Mouse (Mus musculus): Measurements from ENCODE around the gene Smarce1. TPM values are rescaled to one million over a fixed set of nuclear protein-coding genes. Genes with fewer than 3 reads are reported as not detected.

Smarce1 gene
- total and polyA plus RNA-seq, 2 experiments from 2014 or later, result 94.9 to 170 TPM

DNA sequence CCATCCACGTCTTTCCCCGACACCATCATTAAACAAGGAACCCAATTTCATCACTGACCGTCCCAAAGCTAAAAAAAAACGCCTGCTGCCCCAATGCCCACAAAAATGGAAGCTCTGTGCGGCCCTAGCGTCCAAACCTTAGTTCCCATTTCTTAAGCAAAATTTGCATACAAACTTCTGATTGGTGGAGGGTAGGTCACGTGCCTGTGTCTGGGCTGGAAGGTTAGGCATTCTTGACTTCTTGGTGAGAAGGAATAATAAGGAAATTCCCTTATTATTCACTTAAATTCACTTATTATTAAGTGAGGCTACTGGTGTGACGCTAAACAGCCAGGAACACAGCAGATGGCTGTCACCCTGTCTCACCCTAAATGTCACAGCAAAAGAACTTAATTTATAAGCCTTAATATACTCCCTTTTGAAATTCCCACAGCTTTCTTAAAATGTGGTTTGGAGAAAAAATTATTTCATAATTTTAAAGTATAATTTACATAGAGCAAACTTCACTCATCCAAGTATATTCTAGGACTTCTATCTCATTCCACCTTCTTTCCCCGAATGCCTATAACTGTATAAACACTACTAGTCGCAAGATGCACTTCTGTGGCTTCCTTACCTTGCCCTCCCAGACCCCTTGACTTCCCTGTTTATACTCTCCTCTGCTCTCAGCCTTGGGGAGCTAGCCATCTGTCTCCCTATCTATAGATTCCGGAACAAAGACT is 65.6 kb downstream of the Smarce1 start:
- H3K4me1 ChIP-seq (ENCODE audit: insufficient read depth, low read length), result no peaks in the 10 kb centered on the region
- H3K4me2 ChIP-seq (ENCODE audit: low read depth, low read length, poor library complexity, severe bottlenecking), result no peak overlapping the region
- DNase-seq (ENCODE audit: low spot score) (no peak), ATAC-seq (ENCODE audit: low FRiP score) (no peak)
- H3K27me3 ChIP-seq (ENCODE audit: insufficient read depth, low read length), result no peaks in the 10 kb centered on the region
- H3K9ac ChIP-seq (replicated peaks; ENCODE audit: low read length, poor library complexity, severe bottlenecking), result no peak overlapping the region
- H3K9me3 ChIP-seq (ENCODE audit: low read length), result no peaks in the 10 kb centered on the region
- WGBS, result 73% methylated on average over 11 of the region's 11 CpGs
- H3K27ac ChIP-seq (ENCODE audit: low read depth, low read length), result no peak overlapping the region
- TF ChIP-seq CTCF (IDR thresholded peaks at IDR 0.05), result no peak
- no peak overlapping the region for H3K4me3 ChIP-seq (ENCODE audit: low read depth, low read length)
- no peaks in the 10 kb centered on the region for H3K36me3 ChIP-seq (ENCODE audit: insufficient read depth, low read length)

DNA sequence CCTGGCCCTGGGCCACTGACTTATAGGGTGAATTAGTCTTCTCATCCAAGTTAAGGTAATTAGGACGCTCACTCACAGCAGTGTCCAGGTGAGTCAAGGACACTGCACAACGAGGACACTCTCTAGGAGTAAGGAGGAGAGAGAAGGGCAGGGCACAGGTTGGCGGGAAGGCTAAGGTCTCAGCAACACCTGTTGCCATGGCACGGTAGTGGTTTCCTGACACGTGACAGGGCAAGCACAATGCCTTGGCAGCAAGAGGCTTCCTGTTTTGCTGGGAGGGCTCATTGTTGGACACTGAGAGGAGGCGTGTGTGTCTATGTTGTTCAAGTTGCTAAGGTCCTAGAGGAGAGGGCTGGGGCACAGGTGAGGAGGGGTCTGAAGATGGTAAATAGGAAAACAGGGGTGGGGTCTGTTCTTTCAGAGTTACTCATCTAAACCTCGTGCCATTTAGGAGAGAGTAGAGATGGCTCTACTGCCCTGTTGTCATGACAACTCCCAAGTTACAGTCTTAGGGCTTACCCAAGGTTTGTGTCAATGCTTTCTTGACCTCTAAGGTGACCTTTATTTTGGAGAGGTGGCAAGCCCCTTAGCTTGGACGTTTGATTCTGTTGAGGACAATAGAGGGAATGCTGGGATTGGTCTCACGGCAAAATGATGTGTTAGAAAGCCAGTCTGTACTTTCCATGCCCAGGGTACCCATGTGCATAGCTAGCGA is 67.7 kb downstream of the Smarce1 start:
- no peaks in the 10 kb centered on the region for H3K9me3 ChIP-seq (ENCODE audit: low read length)
- ATAC-seq (ENCODE audit: low FRiP score), result no peak
- 72% methylated on average over 10 of the region's 10 CpGs for WGBS

DNA sequence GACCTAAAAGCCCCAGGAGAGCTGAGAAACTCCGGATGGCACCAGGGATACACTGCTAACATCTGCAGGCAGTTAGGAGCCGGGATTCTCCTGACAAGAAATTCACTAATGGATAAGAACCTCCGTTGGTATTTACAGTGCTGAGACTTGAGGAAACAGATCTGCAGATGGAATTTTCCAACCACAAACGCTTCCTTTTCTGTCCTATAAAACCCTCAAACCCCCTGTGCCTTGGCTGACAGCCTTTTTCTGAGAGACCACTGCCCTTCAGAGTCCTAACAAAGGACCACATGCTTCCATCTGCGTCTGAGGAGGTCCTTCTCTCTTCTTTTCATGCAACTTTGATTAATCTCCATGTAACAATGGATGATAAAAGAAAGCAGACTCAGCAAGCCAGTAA is 69.2 kb downstream of the Smarce1 start:
- Histone ChIP-seq H3K27ac (ENCODE audit: low read depth, low read length) (no peak overlapping the region), H3K4me3 (ENCODE audit: low read depth, low read length) (no peak overlapping the region), H3K27me3 (ENCODE audit: insufficient read depth, low read length) (no peaks in the 10 kb centered on the region), H3K4me1 (ENCODE audit: insufficient read depth, low read length) (no peaks in the 10 kb centered on the region), H3K9ac (replicated peaks; ENCODE audit: low read length, poor library complexity, severe bottlenecking) (no peak overlapping the region), H3K36me3 (ENCODE audit: insufficient read depth, low read length) (no peaks in the 10 kb centered on the region), H3K9me3 (ENCODE audit: low read length) (no peaks in the 10 kb centered on the region), H3K4me2 (ENCODE audit: low read depth, low read length, poor library complexity, severe bottlenecking) (no peak overlapping the region)
- TF ChIP-seq CTCF (IDR thresholded peaks at IDR 0.05), result no peak
- WGBS, result 63% methylated on average over 5 of the region's 5 CpGs
- no peak for ATAC-seq (ENCODE audit: low FRiP score)
- no peak for DNase-seq (ENCODE audit: low spot score)

More for the DNA sequence above, 67.7 kb downstream of the Smarce1 start:
- H3K4me2 ChIP-seq (ENCODE audit: low read depth, low read length, poor library complexity, severe bottlenecking), result no peak overlapping the region
- H3K9ac ChIP-seq (replicated peaks; ENCODE audit: low read length, poor library complexity, severe bottlenecking), result no peak overlapping the region
- H3K27ac ChIP-seq (ENCODE audit: low read depth, low read length), result no peak overlapping the region
- H3K27me3 ChIP-seq (ENCODE audit: insufficient read depth, low read length), result no peaks in the 10 kb centered on the region
- DNase-seq (ENCODE audit: low spot score), result no peak
- H3K4me1 ChIP-seq (ENCODE audit: insufficient read depth, low read length), result no peaks in the 10 kb centered on the region
- H3K36me3 ChIP-seq (ENCODE audit: insufficient read depth, low read length), result no peaks in the 10 kb centered on the region
- no peak overlapping the region for H3K4me3 ChIP-seq (ENCODE audit: low read depth, low read length)
- TF ChIP-seq CTCF (IDR thresholded peaks at IDR 0.05), result no peak

DNA sequence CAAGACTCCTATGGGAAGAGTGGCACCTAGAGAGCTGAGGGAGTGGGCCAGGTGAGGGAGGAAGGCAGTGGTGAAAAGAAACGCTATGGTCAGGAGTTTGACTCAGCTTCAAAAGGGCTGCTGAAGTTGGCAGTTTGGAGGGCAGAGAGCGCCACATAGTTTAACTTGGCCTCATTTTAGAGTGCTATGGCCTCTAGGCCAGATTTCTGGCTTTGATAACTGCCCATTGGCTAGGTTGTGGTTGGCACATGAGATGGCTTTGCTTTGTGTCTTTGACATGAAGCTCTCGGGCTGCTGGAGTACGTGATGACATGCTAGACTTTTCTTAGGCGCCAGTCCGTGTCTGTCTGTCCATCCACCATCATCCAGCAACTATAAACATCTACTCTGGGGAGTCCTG is 70.6 kb downstream of the Smarce1 start:
- no peak overlapping the region for H3K27ac ChIP-seq (ENCODE audit: low read depth, low read length)
- H3K4me1 ChIP-seq (ENCODE audit: insufficient read depth, low read length), result no peaks in the 10 kb centered on the region
- H3K9ac ChIP-seq (replicated peaks; ENCODE audit: low read length, poor library complexity, severe bottlenecking), result no peak overlapping the region
- no peak overlapping the region for H3K4me2 ChIP-seq (ENCODE audit: low read depth, low read length, poor library complexity, severe bottlenecking)
- TF ChIP-seq CTCF (IDR thresholded peaks at IDR 0.05), result no peak
- no peak for DNase-seq (ENCODE audit: low spot score)
- no peaks in the 10 kb centered on the region for H3K9me3 ChIP-seq (ENCODE audit: low read length)
- 90% methylated on average over 6 of the region's 6 CpGs for WGBS
- H3K4me3 ChIP-seq (ENCODE audit: low read depth, low read length), result no peak overlapping the region
- ATAC-seq (ENCODE audit: low FRiP score), result no peak
- H3K36me3 ChIP-seq (ENCODE audit: insufficient read depth, low read length), result no peaks in the 10 kb centered on the region
- H3K27me3 ChIP-seq (ENCODE audit: insufficient read depth, low read length), result no peaks in the 10 kb centered on the region

Other genes with a start within 250 kb of the Smarce1 start
- 3.0 and 5.1 TPM in 2 replicates for gene Gjd3, start 248.0 kb downstream of the Smarce1 start, total RNA-seq (2014; rRNA removed)
- 4.5 and 5.1 TPM in 2 replicates for gene Gjd3, start 248.0 kb downstream of the Smarce1 start, polyA plus RNA-seq (2015; fragmentation: Nextera tagmentation; extraction: Ambion mirVana)
- gene Top2a, start 206.8 kb downstream of the Smarce1 start, total RNA-seq (2014; rRNA removed), result 13.9 and 21.1 TPM in 2 replicates
- 7.4 and 10.0 TPM in 2 replicates for gene Top2a, start 206.8 kb downstream of the Smarce1 start, polyA plus RNA-seq (2015; fragmentation: Nextera tagmentation; extraction: Ambion mirVana)
- 78.8 and 96.7 TPM in 2 replicates for gene Igfbp4, start 189.8 kb downstream of the Smarce1 start, total RNA-seq (2014; rRNA removed)
- gene Igfbp4, start 189.8 kb downstream of the Smarce1 start, polyA plus RNA-seq (2015; fragmentation: Nextera tagmentation; extraction: Ambion mirVana), result 92.4 and 104 TPM in 2 replicates
- gene Tns4, start 141.7 kb downstream of the Smarce1 start, total RNA-seq (2014; rRNA removed), result 0.38 TPM in 2 replicates
- 0.17 and 0.26 TPM in 2 replicates for gene Tns4, start 141.7 kb downstream of the Smarce1 start, polyA plus RNA-seq (2015; fragmentation: Nextera tagmentation; extraction: Ambion mirVana)
- not detected in 2 replicates for gene Ccr7, start 75.9 kb downstream of the Smarce1 start, total RNA-seq (2014; rRNA removed)
- not detected in 2 replicates for gene Ccr7, start 75.9 kb downstream of the Smarce1 start, polyA plus RNA-seq (2015; fragmentation: Nextera tagmentation; extraction: Ambion mirVana)
- 10.6 and 11.6 TPM in 2 replicates for gene Krt222, start 13.1 kb upstream of the Smarce1 start, total RNA-seq (2014; rRNA removed)
- 13.6 and 14.4 TPM in 2 replicates for gene Krt222, start 13.1 kb upstream of the Smarce1 start, polyA plus RNA-seq (2015; fragmentation: Nextera tagmentation; extraction: Ambion mirVana)
- not detected in 2 replicates for gene Krt24, start 54.2 kb upstream of the Smarce1 start, total RNA-seq (2014; rRNA removed)
- gene Krt24, start 54.2 kb upstream of the Smarce1 start, polyA plus RNA-seq (2015; fragmentation: Nextera tagmentation; extraction: Ambion mirVana), result 0.07 and 0.21 TPM in 2 replicates
- gene Krt25, start 91.9 kb upstream of the Smarce1 start, total RNA-seq (2014; rRNA removed), result 0.11 and 0.19 TPM in 2 replicates
- 0.29 and 0.54 TPM in 2 replicates for gene Krt25, start 91.9 kb upstream of the Smarce1 start, polyA plus RNA-seq (2015; fragmentation: Nextera tagmentation; extraction: Ambion mirVana)
- gene Krt26, start 106.9 kb upstream of the Smarce1 start, total RNA-seq (2014; rRNA removed), result 0.11 and 1.2 TPM in 2 replicates
- 0.46 and 0.54 TPM in 2 replicates for gene Krt26, start 106.9 kb upstream of the Smarce1 start, polyA plus RNA-seq (2015; fragmentation: Nextera tagmentation; extraction: Ambion mirVana)
- 1.0 TPM in 1 of 2 replicates, not detected in the other for gene Krt27, start 120.1 kb upstream of the Smarce1 start, total RNA-seq (2014; rRNA removed)
- gene Krt27, start 120.1 kb upstream of the Smarce1 start, polyA plus RNA-seq (2015; fragmentation: Nextera tagmentation; extraction: Ambion mirVana), result 0.22 and 0.28 TPM in 2 replicates
- gene Krt28, start 143.9 kb upstream of the Smarce1 start, total RNA-seq (2014; rRNA removed), result 0.93 TPM in 1 of 2 replicates, not detected in the other
- gene Krt28, start 143.9 kb upstream of the Smarce1 start, polyA plus RNA-seq (2015; fragmentation: Nextera tagmentation; extraction: Ambion mirVana), result 0.33 and 0.66 TPM in 2 replicates
- gene Krt10, start 158.3 kb upstream of the Smarce1 start, total RNA-seq (2014; rRNA removed), result 6.7 and 18.3 TPM in 2 replicates
- 35.7 and 39.2 TPM in 2 replicates for gene Krt10, start 158.3 kb upstream of the Smarce1 start, polyA plus RNA-seq (2015; fragmentation: Nextera tagmentation; extraction: Ambion mirVana)
- gene Krt12, start 191.2 kb upstream of the Smarce1 start, total RNA-seq (2014; rRNA removed), result 2.0 TPM in 1 of 2 replicates, not detected in the other
- gene Krt12, start 191.2 kb upstream of the Smarce1 start, polyA plus RNA-seq (2015; fragmentation: Nextera tagmentation; extraction: Ambion mirVana), result 0.21 and 0.31 TPM in 2 replicates
- not detected in 2 replicates for gene Krt20, start 207.1 kb upstream of the Smarce1 start, total RNA-seq (2014; rRNA removed)
- 0.13 and 0.36 TPM in 2 replicates for gene Krt20, start 207.1 kb upstream of the Smarce1 start, polyA plus RNA-seq (2015; fragmentation: Nextera tagmentation; extraction: Ambion mirVana)